Mouse (Mus musculus) T-helper 1 cell (primary cell): Measurements from ENCODE around the gene Tomm34.
"Not testable (repeated sequence)": the region's sequence is repeated elsewhere in the genome, so short reads cannot be mapped to it uniquely, and the experiment has no call there.

ENCODE experiments used
- in situ Hi-C: fragments of 300-600 bp; cut with MboI, MseI; formaldehyde crosslinking; loops from one replicate; pipeline ENCODE4 v1.15.1; 2025; ENCODE audit warnings: high pct_unique_total_duplicates

Tomm34 gene

GRCm38 (mm10) chr2:164076874-164077425 lies 6.0 kb upstream of the Tomm34 start:
- in situ Hi-C loops, result no loop called here

GRCm38 (mm10) chr2:164075088-164075487 lies 4.1 kb upstream of the Tomm34 start:
- in situ Hi-C loops, result no loop called here

GRCm38 (mm10) chr2:164073918-164074578 lies 3.1 kb upstream of the Tomm34 start:
- in situ Hi-C loops, result no loop called here

GRCm38 (mm10) chr2:164073120-164073519 lies 2.2 kb upstream of the Tomm34 start:
- in situ Hi-C loops, result no loop called here

- in situ Hi-C loops, result no loop called here
These were observed 1.1 kb upstream of the Tomm34 start for GRCm38 (mm10) chr2:164072109-164072508.

GRCm38 (mm10) chr2:164071437-164071820 lies 460 bp upstream of the Tomm34 start:
- in situ Hi-C loops, result not testable (repeated sequence)

- in situ Hi-C loops, result no loop called here
These were observed 716 bp downstream of the Tomm34 start, which contains the start of gene Stk4 for GRCm38 (mm10) chr2:164070142-164070764. TSS of gene Stk4 (plus strand) at chr2:164070322.

GRCm38 (mm10) chr2:164059634-164060235 lies 11.2 kb downstream of the Tomm34 start:
- in situ Hi-C loops, result no loop called here

GRCm38 (mm10) chr2:164054671-164055070 lies 16.3 kb downstream of the Tomm34 start:
- in situ Hi-C loops, result no loop called here

GRCm38 (mm10) chr2:164053767-164054166 lies 17.2 kb downstream of the Tomm34 start:
- in situ Hi-C loops, result no loop called here

- in situ Hi-C loops, result no loop called here
These were observed 23.7 kb downstream of the Tomm34 start for GRCm38 (mm10) chr2:164047197-164047690.

GRCm38 (mm10) chr2:164041523-164041922 lies 29.4 kb downstream of the Tomm34 start:
- in situ Hi-C loops, result no loop called here

- in situ Hi-C loops, result no loop called here
These were observed 30.0 kb downstream of the Tomm34 start for GRCm38 (mm10) chr2:164040949-164041348.

GRCm38 (mm10) chr2:164038407-164039028 lies 32.5 kb downstream of the Tomm34 start:
- in situ Hi-C loops, result no loop called here

GRCm38 (mm10) chr2:164036520-164037019 lies 34.4 kb downstream of the Tomm34 start:
- in situ Hi-C loops, result no loop called here

GRCm38 (mm10) chr2:164032973-164033372 lies 38.0 kb downstream of the Tomm34 start:
- in situ Hi-C loops, result no loop called here

GRCm38 (mm10) chr2:164031147-164031546 lies 39.8 kb downstream of the Tomm34 start:
- in situ Hi-C loops, result no loop called here

- in situ Hi-C loops, result no loop called here
These were observed 45.8 kb downstream of the Tomm34 start, which contains the start of gene Pabpc1l for GRCm38 (mm10) chr2:164025150-164025549. TSS of gene Pabpc1l (plus strand) at chr2:164025450.

- in situ Hi-C loops, result no loop called here
These were observed 48.9 kb downstream of the Tomm34 start for GRCm38 (mm10) chr2:164022104-164022503.

- in situ Hi-C loops, result no loop called here
These were observed 51.0 kb downstream of the Tomm34 start for GRCm38 (mm10) chr2:164019943-164020342.

- in situ Hi-C loops, result no loop called here
These were observed 52.1 kb downstream of the Tomm34 start for GRCm38 (mm10) chr2:164018910-164019309.

GRCm38 (mm10) chr2:164015304-164015703 lies 55.7 kb downstream of the Tomm34 start:
- in situ Hi-C loops, result no loop called here
